Mouse (Mus musculus) spleen, embryonic (tissue): Measurements from ENCODE around the gene Hipk1.
"Not testable (repeated sequence)": the region's sequence is repeated elsewhere in the genome, so short reads cannot be mapped to it uniquely, and the experiment has no call there.

Source experiments
- CTCF ChIA-PET: fragments of 350-600 bp; sonication (Branson Sonifier 250); formaldehyde crosslinking; loops from one replicate; lab custom pipeline; 2022; lab: Charles Lee

The Hipk1 gene

DNA sequence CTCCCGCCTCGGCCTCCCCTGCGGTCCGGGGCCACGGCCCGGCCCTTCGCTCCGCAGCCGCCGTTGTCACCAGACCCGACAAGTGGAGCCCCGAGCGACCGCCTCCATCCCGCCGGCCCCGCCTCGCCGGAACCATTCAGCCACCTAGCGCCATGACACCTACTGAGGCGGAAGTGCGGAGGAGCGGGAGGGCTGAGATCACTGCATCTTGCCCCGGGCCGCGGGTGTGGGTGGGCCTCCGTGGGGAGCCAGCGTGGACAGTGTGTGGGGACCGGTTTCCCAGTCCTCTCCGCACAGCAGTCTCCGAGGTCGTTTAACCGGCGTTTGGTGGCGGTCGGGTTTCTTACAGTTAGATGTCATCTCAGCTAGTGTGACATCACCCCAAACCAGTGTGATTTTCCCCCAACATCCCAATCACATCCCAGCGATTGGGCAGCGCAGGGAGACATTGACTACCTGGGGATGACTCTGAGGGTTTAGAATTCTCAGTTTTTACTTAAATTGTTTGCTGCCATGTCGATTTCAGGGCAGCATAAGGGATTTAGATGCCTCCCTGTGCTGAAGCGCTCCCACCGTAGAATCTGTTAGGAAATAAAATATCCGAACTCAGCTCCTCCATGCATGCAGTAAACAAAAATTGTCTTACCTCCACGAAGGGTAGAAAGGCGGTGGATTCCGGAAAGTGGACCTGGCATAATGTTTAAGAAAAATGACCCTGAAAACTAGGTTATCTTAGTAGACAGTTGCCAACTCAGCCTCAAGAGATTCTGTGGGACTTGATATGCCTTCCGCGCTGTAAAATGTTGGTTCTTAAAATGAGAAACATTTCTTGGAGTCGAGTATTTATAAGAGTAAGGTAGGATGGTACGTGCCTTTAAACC is at the start of gene Hipk1:
Gene Hipk1 (minus strand): TSS at position 334 of the 881 bp plus-strand sequence.
- CTCF ChIA-PET, result no interaction called here

DNA sequence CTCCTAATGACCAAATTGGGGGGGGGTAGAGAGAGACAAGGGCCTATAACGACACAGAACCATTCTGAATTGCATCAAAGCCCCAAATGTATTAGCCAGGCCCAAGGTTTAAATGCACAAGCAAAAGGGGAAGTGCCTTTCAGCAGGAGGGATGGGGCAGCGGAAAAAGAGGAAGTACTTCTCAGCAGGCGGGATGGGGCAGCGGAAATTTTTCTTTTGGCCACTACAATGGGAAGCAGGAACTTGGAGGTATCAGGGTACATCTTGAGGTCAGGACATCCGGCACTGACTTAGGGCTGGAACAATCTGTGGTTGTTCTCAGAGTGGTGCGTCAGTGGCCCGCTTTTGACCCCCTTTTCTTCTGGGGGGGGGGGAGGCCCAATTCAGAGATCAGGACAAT is 49.6 kb upstream of the Hipk1 start:
- CTCF ChIA-PET, result not testable (repeated sequence)

DNA sequence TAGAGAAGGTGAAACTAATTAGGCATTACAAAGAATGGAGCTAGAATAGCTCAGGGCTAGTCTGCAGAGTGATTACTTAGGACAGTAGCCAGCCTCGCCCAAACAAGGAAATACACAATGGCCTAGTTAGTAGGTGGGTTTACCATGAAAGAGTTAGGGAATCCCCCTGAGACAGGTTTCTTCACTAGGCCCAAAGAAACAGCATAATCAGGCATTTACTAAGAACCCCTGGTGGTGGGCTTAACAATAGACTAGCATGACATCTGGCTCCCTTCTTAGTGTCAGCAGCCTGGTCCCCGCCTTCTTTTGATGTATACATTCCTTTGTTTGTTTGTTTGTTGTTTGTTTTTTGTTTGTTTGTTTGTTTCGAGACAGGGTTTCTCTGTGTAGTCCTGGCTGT is 48.8 kb upstream of the Hipk1 start:
- CTCF ChIA-PET, result interaction anchor here (0.6 kb wide), 1 partner anchor 48 kb away, joined by 9 read pairs; no protein-coding TSS in a partner anchor

DNA sequence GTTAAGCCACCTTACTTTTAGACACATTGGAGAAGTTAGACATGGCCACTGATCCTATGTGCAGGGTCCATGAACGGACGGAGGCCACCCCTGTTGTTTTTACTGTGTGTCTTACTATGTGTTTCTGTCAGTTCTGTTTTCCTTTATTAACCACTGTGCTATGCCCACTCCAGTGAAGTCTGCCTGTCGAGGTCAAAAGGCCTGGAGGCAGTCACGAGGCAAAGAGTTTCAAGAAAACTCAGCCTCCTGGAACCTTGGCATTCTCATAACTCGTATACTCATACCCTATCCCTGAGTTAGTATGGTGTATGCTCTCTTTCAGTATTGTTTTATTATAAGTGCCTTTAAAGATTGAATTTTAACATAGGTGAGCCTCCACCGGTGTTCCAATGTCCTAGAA is 48.3 kb upstream of the Hipk1 start:
- CTCF ChIA-PET, result interaction anchor here (0.6 kb wide), 1 partner anchor 49 kb away, joined by 9 read pairs; no protein-coding TSS in a partner anchor

DNA sequence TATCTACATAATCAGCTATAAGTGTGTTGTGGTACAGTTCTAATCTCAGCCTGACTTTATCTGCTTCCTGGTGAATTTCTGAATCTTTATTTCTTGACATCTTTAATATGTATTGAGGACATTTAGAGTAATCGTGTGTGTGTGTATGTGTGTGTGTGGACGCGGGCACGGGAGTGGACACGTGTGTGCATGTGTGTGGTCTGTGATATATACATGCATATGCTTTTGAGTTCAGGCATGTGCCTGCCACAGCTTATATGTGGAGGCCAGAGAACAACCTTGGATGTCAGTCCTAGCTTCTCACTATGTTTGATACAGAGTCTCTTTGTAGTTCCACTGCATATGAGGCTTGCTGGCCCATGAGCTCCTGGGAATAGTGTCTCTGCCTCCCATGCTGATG is 45.1 kb upstream of the Hipk1 start:
- CTCF ChIA-PET, result no interaction called here

DNA sequence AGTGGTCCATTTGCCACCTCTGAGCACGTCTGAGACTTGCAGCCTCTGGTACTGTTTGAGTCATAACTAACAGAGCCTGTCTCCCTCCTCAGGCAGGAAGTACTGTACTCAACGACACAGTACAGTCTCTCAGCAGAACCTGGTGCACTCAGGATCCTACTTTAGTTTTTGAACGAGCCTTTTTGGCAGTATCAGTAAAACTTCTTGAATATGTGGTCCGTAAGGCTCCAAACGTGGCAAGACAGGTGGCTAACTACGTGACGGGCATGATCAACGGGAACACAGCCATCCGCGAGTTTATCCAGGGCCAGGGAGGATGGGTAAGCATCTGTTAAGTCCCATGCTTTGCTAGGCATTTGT is 44.6 kb upstream of the Hipk1 start:
- CTCF ChIA-PET, result no interaction called here

DNA sequence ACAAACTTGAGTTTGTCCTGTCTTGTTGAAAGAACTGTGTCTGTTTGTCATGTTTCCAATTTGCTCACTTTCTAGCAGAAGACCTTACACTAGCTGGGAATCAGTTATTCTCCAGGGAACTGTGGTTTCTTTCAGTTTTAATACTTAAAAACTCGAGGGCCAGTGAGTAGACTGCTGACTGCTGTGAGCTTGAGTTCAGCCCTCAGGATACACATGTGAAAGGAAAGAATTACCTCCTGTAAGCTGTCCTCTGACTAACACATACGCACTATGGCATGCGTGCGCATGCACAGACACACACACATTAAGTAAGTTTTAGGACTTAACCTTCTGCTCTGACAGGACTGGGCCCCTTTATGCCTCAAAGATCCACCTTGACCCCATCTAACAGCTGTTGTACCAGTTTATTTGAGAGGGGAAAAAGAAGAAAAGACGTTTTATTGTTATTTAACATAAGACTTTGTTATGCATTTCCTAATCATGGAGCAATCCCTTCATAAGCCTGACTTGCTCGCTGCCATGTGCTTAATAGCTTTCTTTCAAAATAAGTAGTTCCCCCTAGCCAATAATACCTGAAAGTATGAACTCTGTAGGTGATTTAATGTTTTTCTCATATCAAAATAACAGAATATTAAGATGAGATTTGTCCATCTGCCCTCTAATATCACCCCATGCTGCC is 44.0 kb upstream of the Hipk1 start:
- CTCF ChIA-PET, result no interaction called here

DNA sequence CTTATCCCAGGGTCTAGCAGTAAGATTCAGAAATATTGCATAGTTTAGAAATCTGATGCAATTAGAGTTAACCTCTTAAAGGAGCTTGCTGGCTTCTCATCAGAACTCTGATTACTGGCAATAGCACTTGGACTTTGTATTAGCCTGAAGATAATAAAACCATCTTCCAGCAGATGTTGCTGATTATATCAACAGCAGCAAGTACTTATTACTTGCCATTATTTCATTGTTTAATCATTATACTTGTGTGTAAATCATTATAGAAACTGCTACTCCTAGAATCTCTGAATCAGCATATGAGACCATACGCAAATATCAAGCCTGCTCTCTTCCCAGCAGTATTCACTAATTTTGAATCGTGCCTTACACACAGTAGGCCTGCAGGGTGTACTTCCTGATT is 42.6 kb upstream of the Hipk1 start:
- CTCF ChIA-PET, result no interaction called here

DNA sequence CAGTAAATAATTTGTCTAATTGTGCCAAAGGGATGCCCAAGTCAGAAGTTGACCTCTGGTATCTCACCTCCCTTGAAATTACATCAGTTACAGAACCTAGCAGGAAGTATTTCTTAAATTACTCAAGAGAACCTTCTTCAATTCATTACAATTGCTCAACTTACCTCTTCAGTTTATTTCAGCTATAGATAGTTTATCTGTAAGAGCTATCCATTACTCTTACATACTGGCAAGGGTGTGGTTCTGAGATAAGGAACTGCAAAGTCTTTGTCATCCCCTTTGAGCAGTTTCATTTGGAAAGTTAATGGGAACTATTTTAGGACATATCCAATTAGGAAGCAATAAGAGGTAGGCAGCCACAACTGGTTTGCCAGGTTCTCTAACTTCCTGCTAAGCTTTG is 41.1 kb upstream of the Hipk1 start, which contains the start of gene Bcl2l15:
Gene Bcl2l15 (plus strand): TSS at position 176 of the 400 bp plus-strand sequence.
- CTCF ChIA-PET, result interaction anchor here (0.6 to 0.7 kb wide), 2 partner anchors 28 to 55 kb away, joined by 4 to 7 read pairs; no protein-coding TSS in a partner anchor

DNA sequence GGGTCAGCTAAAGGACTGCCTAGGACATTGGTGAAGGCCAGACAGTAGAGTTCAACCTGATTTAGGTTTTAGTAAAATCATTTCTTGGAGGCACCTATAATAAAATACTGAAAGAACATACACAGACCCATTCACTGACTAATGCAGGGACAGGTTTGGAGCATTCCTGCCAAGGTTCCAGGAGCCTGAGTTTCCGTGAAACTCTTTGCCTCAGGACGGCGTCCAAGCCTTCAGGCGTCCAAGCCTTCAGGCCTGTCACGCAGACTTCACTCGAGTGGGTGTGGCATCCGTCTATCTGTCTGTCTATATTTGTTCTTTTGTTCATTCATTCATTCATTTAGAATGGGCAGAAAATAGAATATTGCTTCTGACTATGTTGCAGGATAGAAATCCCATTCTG is 39.8 kb upstream of the Hipk1 start:
- CTCF ChIA-PET, result no interaction called here

DNA sequence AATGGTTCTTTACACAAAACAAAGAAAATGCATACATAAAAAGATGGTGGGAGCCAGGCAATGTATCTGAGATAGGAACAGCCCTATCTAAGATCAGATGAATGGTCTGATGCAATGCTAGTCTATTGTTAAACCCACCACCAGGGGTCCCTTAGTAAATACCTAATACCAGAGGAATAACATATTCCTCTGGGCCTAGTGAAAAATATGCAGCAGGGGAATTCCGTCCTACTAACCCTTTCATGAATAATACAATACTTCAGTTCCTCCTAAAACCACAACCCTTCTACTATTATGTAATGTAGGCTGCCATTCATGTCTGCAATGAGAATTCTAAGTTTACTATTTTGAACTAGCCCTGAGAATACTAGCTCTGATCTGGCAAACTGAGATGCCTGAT is 39.3 kb upstream of the Hipk1 start:
- CTCF ChIA-PET, result not testable (repeated sequence)

DNA sequence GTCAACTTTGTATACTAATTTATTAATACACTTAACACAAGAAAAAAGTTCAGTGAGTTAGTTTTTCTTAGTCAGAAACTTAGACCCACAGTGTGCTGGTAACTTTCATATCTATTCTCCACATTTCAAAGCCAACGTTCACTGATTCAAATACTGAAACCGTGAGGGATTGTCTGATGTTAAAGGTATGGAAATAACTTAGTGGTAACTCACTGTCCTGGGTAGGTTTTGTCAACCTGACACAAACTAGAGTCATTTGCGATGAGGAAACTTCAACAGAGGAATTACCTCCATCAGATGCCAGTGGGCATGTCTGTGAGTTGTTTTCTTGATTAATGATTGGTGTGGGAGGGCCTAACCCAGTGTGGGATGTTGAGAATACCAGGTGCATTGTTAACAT is 37.7 kb upstream of the Hipk1 start:
- CTCF ChIA-PET, result no interaction called here

DNA sequence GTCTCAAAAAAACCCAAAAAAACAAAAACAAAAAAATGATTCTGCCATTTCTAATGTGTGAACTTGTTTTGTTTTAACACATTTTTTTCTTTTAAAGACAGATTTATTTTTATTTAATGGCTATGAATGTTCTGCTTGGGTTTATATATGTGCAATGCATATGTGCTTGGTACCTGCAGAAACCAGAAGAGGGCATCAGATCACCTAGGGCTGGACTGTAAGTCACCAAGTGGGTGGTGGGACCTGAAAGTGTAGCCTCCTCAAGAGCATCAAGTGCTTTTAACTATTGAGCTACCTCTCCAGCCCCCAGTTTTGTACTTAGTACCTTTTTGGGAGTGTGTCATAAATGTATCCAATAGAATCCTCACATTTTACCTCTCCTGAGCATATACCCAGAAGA is 36.2 kb upstream of the Hipk1 start:
- CTCF ChIA-PET, result interaction anchor here (0.7 kb wide), 1 partner anchor 26 kb away, joined by 3 read pairs; no protein-coding TSS in a partner anchor

DNA sequence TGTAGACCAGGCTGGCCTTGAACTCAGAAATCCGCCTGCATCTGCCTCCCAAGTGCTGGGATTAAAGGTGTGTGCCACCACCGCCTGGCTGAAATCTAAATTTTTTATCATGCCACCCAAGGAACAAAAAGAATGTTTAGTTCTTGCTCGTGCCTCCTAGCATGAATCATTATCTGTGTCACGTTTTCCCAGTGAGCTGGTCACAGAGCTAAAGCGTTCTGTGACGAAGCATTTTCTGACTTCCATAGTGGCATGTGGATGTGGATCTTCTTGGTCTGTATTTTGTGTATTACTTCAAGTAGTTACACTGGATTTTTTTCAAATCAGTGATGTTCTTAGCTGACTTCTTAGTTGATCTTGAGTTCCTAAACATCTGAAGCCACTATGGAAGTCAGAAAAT is 19.6 kb upstream of the Hipk1 start:
- CTCF ChIA-PET, result interaction anchor here (0.5 kb wide), 1 partner anchor 28 kb away, joined by 3 read pairs; no protein-coding TSS in a partner anchor

DNA sequence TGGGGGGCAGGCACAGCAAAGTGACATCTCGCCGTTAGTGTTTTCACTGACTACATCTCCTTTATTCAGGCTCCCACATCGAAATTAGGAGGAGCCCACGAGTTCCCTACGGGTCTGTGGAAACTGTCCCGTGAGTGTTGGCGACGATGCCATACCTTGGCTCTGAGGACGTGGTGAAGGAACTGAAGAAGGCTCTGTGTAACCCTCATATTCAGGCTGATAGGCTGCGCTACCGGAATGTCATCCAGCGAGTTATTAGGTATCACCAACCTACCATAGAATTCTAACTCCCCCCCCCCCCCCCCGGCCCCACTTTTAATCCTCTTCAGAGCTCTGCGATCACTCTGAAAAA is 18.4 kb upstream of the Hipk1 start:
- CTCF ChIA-PET, result interaction anchor here (0.6 kb wide), 1 partner anchor 327 kb away, joined by 6 read pairs; no protein-coding TSS in a partner anchor

DNA sequence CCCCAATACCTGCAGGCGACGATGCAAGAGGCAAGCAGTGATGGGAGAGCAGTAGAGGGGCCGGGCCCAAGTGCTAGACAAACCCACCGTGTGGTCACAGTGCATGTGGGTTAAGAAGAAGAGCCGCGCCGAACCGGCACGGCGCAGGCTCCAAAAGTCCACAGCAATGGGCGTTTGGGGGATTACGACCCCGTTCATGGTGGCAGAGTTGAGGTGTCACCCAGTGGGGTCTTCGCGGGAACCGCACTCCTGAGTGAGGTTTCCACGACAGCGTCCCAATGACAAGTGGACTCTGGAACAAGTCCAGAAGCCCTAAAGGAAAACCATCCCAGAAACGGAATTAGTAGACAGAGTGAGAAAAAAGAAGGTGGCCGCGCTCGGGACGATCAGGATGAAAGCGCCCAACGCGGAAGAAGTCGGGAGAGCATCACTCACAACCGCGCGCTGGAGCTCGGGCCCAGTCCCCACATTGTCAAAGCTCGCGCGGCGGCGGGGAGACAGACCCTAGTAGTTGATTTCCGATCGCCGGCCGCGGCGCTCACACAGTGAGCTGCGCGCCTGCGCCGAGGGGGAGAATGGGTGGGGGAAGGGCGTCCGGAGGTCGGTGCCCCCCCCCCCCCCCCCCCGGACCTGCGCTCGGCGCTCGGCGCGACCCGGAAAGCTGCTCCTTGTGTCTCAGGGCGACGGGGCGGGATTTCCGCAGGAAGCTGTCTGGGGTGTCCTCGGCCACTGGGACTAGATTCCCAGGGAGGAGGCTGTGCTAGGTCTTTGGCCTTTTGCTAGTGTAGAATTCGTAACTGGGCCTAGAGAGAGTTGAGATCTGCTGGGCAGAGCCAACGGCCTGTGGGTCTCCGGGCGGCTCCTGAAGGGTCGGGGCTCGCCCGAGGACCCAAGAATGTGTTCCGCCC is 17.8 kb upstream of the Hipk1 start, which contains the start of the genes Dclre1b, Ap4b1 and Gm43064:
Gene Dclre1b (minus strand): TSS at position 554 of the 908 bp plus-strand sequence.
Gene Ap4b1 (plus strand): TSS at position 630 of the 908 bp plus-strand sequence.
Gene Gm43064 (plus strand): TSS at position 683 of the 908 bp plus-strand sequence.
- CTCF ChIA-PET, result no interaction called here

DNA sequence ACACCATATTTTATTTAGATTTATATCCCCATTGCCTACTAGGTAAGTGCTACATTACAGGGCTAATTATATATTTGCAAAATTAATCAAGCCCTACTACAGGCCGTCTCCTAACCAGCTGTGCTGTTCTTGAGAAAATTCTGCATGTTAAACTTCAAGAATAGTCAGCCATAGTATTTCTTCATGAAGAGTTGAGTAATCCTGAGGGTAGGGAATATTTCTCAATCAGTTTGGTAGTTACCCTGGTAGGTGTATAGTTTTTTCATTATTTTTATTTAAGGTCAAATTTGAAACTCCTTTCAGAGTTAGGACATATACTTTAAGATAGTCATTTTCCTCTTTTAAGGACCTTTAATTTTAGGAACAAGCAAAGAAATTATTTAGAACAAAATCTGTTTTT is 14.3 kb upstream of the Hipk1 start:
- CTCF ChIA-PET, result no interaction called here

DNA sequence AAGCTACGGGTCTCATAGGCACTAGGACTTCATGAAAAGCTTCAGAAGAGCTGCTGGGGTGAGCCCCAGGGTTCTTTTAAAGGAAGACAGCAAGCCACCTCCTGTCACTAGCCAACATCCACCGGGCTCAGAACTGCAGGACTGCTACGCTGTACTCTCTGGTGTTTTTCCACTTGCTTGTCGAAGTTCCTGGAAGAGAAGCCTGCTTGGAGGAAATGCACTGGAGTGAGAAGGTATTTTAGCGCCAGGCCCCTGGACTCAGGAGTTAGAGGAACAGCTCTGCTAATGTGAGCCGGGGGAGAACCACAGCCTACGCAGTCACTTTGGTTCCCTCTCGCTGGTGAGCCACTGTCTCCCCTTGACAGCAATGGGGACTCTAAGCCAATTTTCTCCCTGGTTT is 11.5 kb upstream of the Hipk1 start:
- CTCF ChIA-PET, result no interaction called here

DNA sequence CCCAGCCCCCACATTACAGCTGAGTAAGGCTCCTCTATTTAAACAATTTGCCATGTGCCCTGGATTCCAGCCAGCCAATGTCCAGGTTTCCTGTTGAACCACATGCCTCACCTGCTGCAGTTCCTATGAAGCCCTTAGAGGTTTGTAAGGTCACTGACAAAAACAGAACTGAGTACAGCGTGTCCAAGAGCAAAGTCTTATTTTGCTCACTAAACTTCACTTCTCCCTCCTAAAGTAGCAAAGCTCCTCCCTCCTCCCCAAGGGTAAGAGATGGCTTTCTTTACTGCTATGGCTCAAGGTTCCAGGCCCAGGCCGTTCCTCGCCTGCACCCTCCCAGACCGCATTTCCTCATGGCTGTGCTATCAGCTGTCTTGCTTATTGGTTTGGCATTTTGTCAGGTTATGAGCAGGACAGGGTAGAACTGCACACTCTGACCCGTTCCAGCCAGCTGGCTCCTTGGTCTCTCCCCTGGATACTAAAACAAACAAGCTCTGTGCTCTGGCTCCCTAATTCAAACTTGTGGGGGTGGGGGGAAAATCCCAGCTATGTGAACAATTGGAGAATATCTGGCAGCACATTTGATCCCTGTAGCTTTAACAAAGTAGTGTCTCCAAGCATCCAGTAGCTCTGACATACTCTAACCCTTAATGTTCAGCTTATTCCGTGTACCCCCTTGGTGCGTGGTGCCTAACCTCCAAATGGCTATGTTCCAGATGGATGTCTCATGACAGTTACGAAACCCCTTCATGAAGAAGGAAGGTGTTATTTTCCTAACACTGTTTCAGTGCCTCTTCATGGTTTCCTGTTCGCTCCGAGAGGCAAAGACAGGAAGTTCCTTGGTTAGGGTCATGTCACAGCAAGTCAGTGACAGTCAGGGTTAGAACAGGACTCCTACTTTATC is 10.5 kb upstream of the Hipk1 start:
- CTCF ChIA-PET, result interaction anchor here (0.5 to 1.2 kb wide), 5 partner anchors 12 to 645 kb away, joined by 3 to 16 read pairs (median 3); partner anchors contain the start of gene Olfml3

DNA sequence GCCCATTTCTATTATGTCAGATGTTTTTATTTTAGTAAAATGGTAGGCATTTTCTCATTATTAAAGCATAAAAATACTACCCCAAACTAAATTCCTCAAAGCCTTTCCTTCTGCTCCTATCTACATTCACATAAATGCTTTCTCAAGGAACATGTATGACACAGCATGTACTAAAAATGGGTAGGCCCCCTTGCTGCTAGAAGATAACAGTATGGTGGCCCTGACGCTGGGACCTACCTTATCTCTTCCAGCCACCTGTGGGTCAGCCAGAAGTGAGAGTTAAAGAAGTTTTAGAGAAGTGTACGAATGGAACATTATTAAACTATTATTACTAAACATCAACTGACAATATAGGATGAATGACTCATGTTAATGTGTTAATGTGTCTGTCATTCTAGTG is 8.1 kb upstream of the Hipk1 start:
- CTCF ChIA-PET, result no interaction called here
